Mouse (Mus musculus) MEL (cell line): Measurements from ENCODE around the gene Tanc1.

Experiments used
- CHD2 ChIP-seq: IDR thresholded peaks from 2 replicates; pipeline ENCODE4 v1.6.1; 2011; ENCODE audit warnings: low read length, improper control_type of control experiment
- CTCF ChIP-seq, 3 experiments: IDR thresholded peaks in 2 of 3; conservative IDR thresholded peaks in 1 of 3; 2 replicates each; pipeline ENCODE4 v1.5.1; 2011 to 2012; ENCODE audit warnings: low read length in 3 of 3, low read depth in 2 of 3, mild to moderate bottlenecking in 2 of 3, improper control_type of control experiment in 1 of 3, inconsistent platforms in 1 of 3, mixed read lengths in 1 of 3, moderate library complexity in 1 of 3; ENCODE audit not compliant: control insufficient read depth in 1 of 3, insufficient read depth in 1 of 3, poor library complexity in 1 of 3, severe bottlenecking in 1 of 3
- E2F4 ChIP-seq: IDR thresholded peaks from 2 replicates; pipeline ENCODE4 v1.6.1; 2011; ENCODE audit warnings: low read depth, low read length, improper control_type of control experiment, borderline replicate concordance
- EP300 ChIP-seq, 2 experiments: IDR thresholded peaks; 2 replicates each; pipeline ENCODE4 v1.6.1; 2011; ENCODE audit warnings: improper control_type of control experiment in 2 of 2, low read length in 2 of 2, low read depth in 1 of 2, mild to moderate bottlenecking in 1 of 2
- GABPA ChIP-seq: IDR thresholded peaks from 2 replicates; pipeline ENCODE4 v1.6.1; 2012; ENCODE audit warnings: low read depth, mild to moderate bottlenecking, inconsistent platforms, low read length, improper control_type of control experiment, moderate library complexity
- JUND ChIP-seq: IDR thresholded peaks from 2 replicates; pipeline ENCODE4 v1.6.1; 2011; ENCODE audit warnings: low read depth, mild to moderate bottlenecking, improper control_type of control experiment, low read length
- MAFK ChIP-seq: IDR thresholded peaks from 2 replicates; pipeline ENCODE4 v1.6.1; 2011; ENCODE audit warnings: low read depth, mild to moderate bottlenecking, low read length, improper control_type of control experiment, borderline replicate concordance
- MEF2A ChIP-seq: IDR thresholded peaks from 2 replicates; pipeline ENCODE4 v1.6.1; 2014; ENCODE audit warnings: low read depth, mild to moderate bottlenecking, inconsistent platforms, low read length, improper control_type of control experiment; ENCODE audit not compliant: poor library complexity, insufficient replicate concordance, severe bottlenecking; ENCODE audit errors: extremely low read depth
- RAD21 ChIP-seq: IDR thresholded peaks from 2 replicates; pipeline ENCODE4 v1.6.1; 2011; ENCODE audit warnings: mild to moderate bottlenecking, low read depth, low read length, improper control_type of control experiment
- RCOR1 ChIP-seq: IDR thresholded peaks from 2 replicates; pipeline ENCODE4 v1.6.1; 2012; ENCODE audit warnings: low read depth, mild to moderate bottlenecking, inconsistent platforms, low read length, improper control_type of control experiment
- TAL1 ChIP-seq: IDR thresholded peaks from 2 replicates; pipeline ENCODE4 v1.6.1; 2012; ENCODE audit warnings: mild to moderate bottlenecking, inconsistent platforms, low read length, moderate library complexity, mixed read lengths
- TBP ChIP-seq: IDR thresholded peaks from 2 replicates; pipeline ENCODE4 v1.8.0; 2011; ENCODE audit warnings: low read depth, low read length, improper control_type of control experiment

DNA sequence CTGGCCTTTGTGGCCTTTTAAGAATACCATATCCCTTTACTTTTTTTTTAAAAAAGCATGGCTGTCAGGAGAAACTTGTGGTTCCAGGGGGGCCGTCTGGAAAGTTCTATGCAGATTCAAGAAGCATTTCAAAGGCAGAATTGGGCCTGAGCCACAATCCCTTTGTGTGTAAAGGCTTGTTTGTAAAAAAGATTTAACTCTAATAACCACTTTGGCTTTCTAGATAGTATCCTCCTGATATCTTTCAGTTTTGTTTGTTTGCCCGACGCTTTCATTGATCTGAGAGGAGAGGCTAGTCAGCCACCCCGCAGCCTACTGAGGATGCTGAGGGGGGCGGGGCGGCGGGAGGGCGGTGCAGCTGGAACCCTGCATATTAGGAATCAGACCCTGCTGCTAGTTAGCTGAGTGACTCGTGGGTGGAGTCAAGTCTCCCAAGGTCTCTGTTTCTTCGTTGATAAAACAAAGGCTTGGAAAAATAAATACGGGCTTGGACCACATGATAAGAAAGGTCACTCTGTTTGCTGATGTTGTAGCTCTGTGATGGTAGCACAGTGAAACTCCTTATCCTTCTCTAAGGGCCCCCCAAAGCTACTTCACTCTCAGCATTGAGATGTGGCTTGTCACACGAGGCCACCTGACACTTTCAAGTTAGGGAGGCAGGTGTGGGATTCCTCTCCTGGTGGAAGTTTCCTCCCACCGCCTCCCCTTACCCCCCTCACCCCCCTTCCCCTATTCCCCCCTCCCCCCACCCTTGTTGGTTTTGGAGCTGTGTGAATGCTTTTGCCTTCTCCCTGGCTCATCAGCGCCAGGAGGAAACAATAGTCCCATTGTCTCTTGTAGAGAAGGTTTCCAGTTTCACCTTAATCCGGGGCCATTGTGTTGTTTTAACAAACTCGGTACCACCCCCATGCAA is 86.1 kb downstream of the Tanc1 start:
- TF ChIP-seq JUND (no peak), CTCF (IDR thresholded peaks at IDR 0.05 in 2 of 3, conservative IDR thresholded peaks at IDR 0.05 in 1 of 3; ENCODE audit: control insufficient read depth in 1 of 3, insufficient read depth in 1 of 3, low read depth in 2 of 3, low read length in 3 of 3, poor library complexity in 1 of 3, severe bottlenecking in 1 of 3) (no peak), RAD21 (no peak), E2F4 (no peak), EP300 (IDR thresholded peaks at IDR 0.05; ENCODE audit: low read depth in 1 of 2, low read length in 2 of 2) (no peak), TBP (no peak), MAFK (no peak), TAL1 (no peak), CHD2 (no peak), RCOR1 (no peak), MEF2A (no peak), GABPA (no peak)
